Mouse (Mus musculus) neural tube, embryonic 14.5 days (tissue): ENCODE measurements around the gene Hexim1. TPM values are rescaled to one million over a fixed set of nuclear protein-coding genes. Genes with fewer than 3 reads are reported as not detected.

ENCODE experiments used
- ATAC-seq: fragments of 200-750 bp; cut with Nextera tagmentation; 2 replicates; pipeline ENCODE4 v1.8.0; 2017; ENCODE audit warnings: low read depth, mild to moderate bottlenecking, moderate TSS enrichment, moderate library complexity
- H3K27ac ChIP-seq: fragments of 300-500 bp; sonication (generic); 2 replicates; pipeline ENCODE4 v1.5.1; 2014; ENCODE audit warnings: low read depth, mild to moderate bottlenecking, control low read depth, low read length, moderate library complexity, mixed read lengths
- H3K27me3 ChIP-seq: fragments of 300-500 bp; sonication (generic); 2 replicates; pipeline ENCODE4 v1.6.1; 2014; ENCODE audit warnings: low read length; ENCODE audit not compliant: control insufficient read depth, insufficient read depth
- H3K36me3 ChIP-seq: fragments of 300-500 bp; sonication (generic); 2 replicates; pipeline ENCODE4 v1.6.1; 2014; ENCODE audit warnings: low read length, mixed read lengths; ENCODE audit not compliant: control insufficient read depth, insufficient read depth
- H3K4me1 ChIP-seq: fragments of 300-500 bp; sonication (generic); 2 replicates; pipeline ENCODE4 v1.6.1; 2014; ENCODE audit warnings: low read length; ENCODE audit not compliant: control insufficient read depth, insufficient read depth
- H3K4me2 ChIP-seq: fragments of 300-500 bp; sonication (generic); 2 replicates; pipeline ENCODE4 v1.6.1; 2014; ENCODE audit warnings: mild to moderate bottlenecking, low read depth, low read length, control low read depth
- H3K4me3 ChIP-seq: fragments of 300-500 bp; sonication (generic); 2 replicates; pipeline ENCODE4 v1.5.1; 2014; ENCODE audit warnings: low read depth, low read length, control low read depth, mixed read lengths
- H3K9ac ChIP-seq: fragments of 300-500 bp; sonication (generic); replicated peaks from 2 replicates; pipeline ENCODE4 v1.6.1; 2014; ENCODE audit warnings: low read depth, mild to moderate bottlenecking, control low read depth, low read length, mixed read lengths
- H3K9me3 ChIP-seq: fragments of 300-500 bp; sonication (generic); 2 replicates; pipeline ENCODE4 v1.6.1; 2016; ENCODE audit warnings: low read length; ENCODE audit not compliant: control insufficient read depth
- WGBS: fragments of 180-500 bp; shearing (Covaris S2); extraction: QIAGEN DNeasy Blood & Tissue Kit; methylation state at CpG from one replicate; pipeline ENCODE4 v1.1.7; 2014; 5-methylcytosine and 5-hydroxymethylcytosine counted together
- polyA plus RNA-seq: library from polyadenylated mRNA; unstranded; fragments of >200 nt; fragmentation: Nextera tagmentation; extraction: Ambion mirVana; gene quantifications from 2 replicates; pipeline ENCODE4 v1.2.1, GENCODE M21; 2014

Hexim1 gene
- polyA plus RNA-seq, 1 experiment from 2014 or later = 5.8 TPM

- no peak overlapping the region for H3K4me3 ChIP-seq
- 0 out of 2 replicates have a peak, but pooled peaks cover 5% of the 10 kb centered on the region for H3K4me1 ChIP-seq
- no peaks in the 10 kb centered on the region for H3K9me3 ChIP-seq
- no peak overlapping the region for H3K27ac ChIP-seq
- H3K4me2 ChIP-seq = no peak overlapping the region
- peaks cover 4% of the 10 kb centered on the region for H3K27me3 ChIP-seq
- no peak for ATAC-seq
- no peak overlapping the region for H3K9ac ChIP-seq
- H3K36me3 ChIP-seq = no peaks in the 10 kb centered on the region
- 37% methylated on average over 12 of the region's 12 CpGs for WGBS
These were observed 3.0 kb upstream of the Hexim1 start for GRCm38 (mm10) chr11:103113005-103113404.

DNA sequence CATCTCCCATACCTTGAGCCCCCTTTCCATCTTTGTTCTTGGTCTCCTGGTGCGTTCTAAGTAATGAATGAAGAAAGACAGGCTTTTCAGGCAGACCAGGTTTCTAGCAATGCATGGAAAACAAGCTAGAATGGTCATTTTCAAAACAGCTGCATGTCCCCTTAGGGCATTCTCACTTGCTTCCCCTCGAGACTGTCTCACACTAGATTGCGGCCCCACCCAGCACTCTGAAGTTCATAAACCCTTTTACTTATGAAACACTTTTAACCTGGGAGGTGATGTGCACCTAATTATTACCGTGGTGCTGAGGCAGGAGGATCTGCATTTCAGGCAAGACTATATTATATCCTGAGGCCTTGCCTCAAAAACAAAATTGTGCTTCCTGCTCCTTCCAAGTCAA, 2.3 kb upstream of the Hexim1 start:
- H3K4me2 ChIP-seq = no peak overlapping the region
- no peak for ATAC-seq
- H3K4me1 ChIP-seq = peaks cover 12% of the 10 kb centered on the region
- no peaks in the 10 kb centered on the region for H3K36me3 ChIP-seq
- H3K27me3 ChIP-seq = peaks cover 4% of the 10 kb centered on the region
- no peak overlapping the region for H3K4me3 ChIP-seq
- no peak overlapping the region for H3K27ac ChIP-seq
- no peaks in the 10 kb centered on the region for H3K9me3 ChIP-seq
- no peak overlapping the region for H3K9ac ChIP-seq
- 76% methylated on average over 4 of the region's 4 CpGs for whole genome bisulfite sequencing

- peak overlapping the region; percentile 78 for H3K4me2 ChIP-seq
- WGBS = 89% methylated on average over 11 of the region's 11 CpGs
- peaks cover 4% of the 10 kb centered on the region for H3K27me3 ChIP-seq
- H3K4me3 ChIP-seq = peak overlapping the region; percentile 59
- H3K9ac ChIP-seq = peak overlapping the region; percentile 74
- no peaks in the 10 kb centered on the region for H3K36me3 ChIP-seq
- peaks cover 12% of the 10 kb centered on the region for H3K4me1 ChIP-seq
- no peaks in the 10 kb centered on the region for H3K9me3 ChIP-seq
- no peak for ATAC-seq
- peak overlapping the region; percentile 90; the same call in 1 of the 2 replicates for H3K27ac ChIP-seq
These were observed 1.6 kb upstream of the Hexim1 start for GRCm38 (mm10) chr11:103114270-103114943.

DNA sequence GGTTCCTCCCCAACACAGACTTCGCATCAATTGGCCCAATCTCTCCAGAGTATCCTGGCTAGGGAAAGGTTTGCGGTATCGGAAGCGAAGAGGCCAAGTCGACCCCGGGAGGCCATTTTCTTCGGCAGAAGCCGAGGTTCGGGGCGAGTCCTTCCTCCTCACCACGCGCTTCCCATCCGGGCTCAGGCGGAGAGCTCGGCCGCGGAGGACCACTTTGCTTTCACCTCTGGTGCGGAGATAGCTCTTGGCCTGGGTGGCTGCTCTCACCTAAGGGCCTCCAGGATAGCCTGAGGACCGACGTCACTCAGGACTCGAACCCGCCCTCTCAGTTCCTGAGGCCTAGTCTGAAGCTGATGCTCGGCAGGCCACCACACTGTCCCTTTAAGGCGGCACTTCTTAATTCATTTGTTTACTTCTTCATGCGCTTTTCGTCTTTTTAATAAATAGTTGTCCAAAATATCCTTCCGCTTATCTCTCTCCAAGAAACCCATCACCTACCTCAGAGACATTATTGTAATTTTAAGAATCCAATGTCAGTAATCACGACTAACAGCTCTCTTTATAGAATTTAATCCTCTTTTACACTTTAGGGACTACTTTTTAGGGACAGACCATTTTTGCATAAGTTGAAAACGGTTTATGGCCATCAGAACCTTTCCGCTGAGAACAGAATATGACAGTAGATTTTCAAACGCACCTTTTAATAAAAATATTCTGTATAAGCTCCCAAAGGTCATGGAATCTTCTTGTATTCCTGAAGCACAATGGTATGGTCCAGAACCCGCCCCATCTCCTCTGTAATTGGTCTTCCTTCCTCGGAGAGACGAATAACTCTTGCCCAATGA, 646 bp upstream of the Hexim1 start:
- H3K4me1 ChIP-seq = peaks cover 12% of the 10 kb centered on the region
- H3K4me3 ChIP-seq = peak overlapping the region; percentile 59
- peaks cover 4% of the 10 kb centered on the region for H3K27me3 ChIP-seq
- under 1% methylated on average over 34 of the region's 34 CpGs for WGBS
- H3K36me3 ChIP-seq = no peaks in the 10 kb centered on the region
- ATAC-seq = peak; percentile 79
- H3K9me3 ChIP-seq = no peaks in the 10 kb centered on the region
- H3K27ac ChIP-seq = peak overlapping the region; percentile 90
- H3K4me2 ChIP-seq = peak overlapping the region; percentile 78
- peak overlapping the region; percentile 74 for H3K9ac ChIP-seq

DNA sequence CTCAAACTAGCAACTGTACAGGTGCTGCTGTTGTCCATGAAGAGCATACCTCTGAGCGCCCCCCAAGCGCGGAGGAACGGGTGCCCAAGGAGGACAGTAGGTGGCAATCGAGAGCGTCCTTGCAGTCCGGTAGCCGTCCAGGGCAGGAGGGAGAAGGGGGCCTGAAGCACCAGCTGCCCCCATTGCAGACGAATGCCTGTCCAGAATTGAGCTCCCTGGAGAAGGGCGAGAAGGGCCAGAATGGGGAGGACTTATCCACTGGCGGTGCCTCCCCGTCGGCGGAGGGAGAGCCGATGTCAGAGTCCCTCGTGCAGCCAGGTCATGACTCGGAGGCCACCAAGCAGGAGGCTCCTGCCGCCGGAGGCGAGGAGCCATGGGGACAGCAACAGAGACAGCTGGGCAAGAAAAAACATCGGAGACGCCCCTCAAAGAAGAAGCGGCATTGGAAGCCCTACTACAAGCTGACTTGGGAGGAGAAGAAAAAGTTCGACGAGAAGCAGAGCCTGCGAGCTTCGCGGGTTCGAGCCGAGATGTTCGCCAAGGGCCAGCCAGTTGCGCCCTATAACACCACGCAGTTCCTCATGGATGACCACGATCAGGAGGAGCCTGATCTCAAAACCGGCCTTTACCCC, 1.0 kb downstream of the Hexim1 start:
- peak overlapping the region; percentile 78 for H3K4me2 ChIP-seq
- H3K27ac ChIP-seq = peak overlapping the region; percentile 88; the same call in 1 of the 2 replicates
- no peaks in the 10 kb centered on the region for H3K27me3 ChIP-seq
- no peaks in the 10 kb centered on the region for H3K36me3 ChIP-seq
- peak overlapping the region; percentile 60 for H3K9ac ChIP-seq
- under 1% methylated on average over 34 of the region's 35 CpGs for WGBS
- peak; percentile 26; the same call in 1 of the 2 replicates for ATAC-seq
- no peaks in the 10 kb centered on the region for H3K9me3 ChIP-seq
- H3K4me1 ChIP-seq = peaks cover 12% of the 10 kb centered on the region
- peak overlapping the region; percentile 59 for H3K4me3 ChIP-seq

- H3K27ac ChIP-seq = peak overlapping the region; percentile 55; the same call in 1 of the 2 replicates
- H3K4me1 ChIP-seq = peaks cover 7% of the 10 kb centered on the region
- H3K9ac ChIP-seq = peak overlapping the region; percentile 60
- H3K4me2 ChIP-seq = peak overlapping the region; percentile 78
- H3K36me3 ChIP-seq = no peaks in the 10 kb centered on the region
- 0% methylated on average over 38 of the region's 38 CpGs for WGBS
- H3K9me3 ChIP-seq = no peaks in the 10 kb centered on the region
- no peaks in the 10 kb centered on the region for H3K27me3 ChIP-seq
- H3K4me3 ChIP-seq = peak overlapping the region; percentile 59
- ATAC-seq = no peak
These were observed 1.6 kb downstream of the Hexim1 start for GRCm38 (mm10) chr11:103117591-103118009.

DNA sequence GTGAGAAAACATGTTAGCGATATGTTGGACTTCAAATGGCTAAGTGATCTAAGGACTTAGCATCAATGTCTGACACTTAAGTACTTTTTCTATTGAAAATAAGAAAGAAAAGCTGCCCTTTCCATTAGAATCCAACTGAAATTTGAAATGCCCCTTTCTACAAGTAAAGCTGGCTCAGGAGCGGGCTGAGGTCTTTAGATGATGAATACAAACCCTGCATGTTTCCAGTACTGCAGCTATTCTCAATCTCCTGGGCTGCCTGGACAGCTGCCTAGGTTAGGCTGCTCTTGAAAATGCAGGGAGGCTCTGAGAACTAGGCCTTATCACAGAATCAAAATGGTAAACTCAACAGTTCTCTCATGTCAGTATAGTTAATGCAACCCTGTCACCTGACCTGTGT, 2.8 kb downstream of the Hexim1 start:
- H3K4me1 ChIP-seq = peaks cover 7% of the 10 kb centered on the region
- H3K27me3 ChIP-seq = no peaks in the 10 kb centered on the region
- peak overlapping the region; percentile 78 for H3K4me2 ChIP-seq
- H3K9me3 ChIP-seq = no peaks in the 10 kb centered on the region
- ATAC-seq = no peak
- H3K27ac ChIP-seq = no peak overlapping the region
- H3K9ac ChIP-seq = no peak overlapping the region
- H3K4me3 ChIP-seq = peak overlapping the region; percentile 59; the same call in 1 of the 2 replicates
- WGBS = 87% methylated on average over 2 of the region's 2 CpGs
- H3K36me3 ChIP-seq = no peaks in the 10 kb centered on the region

GRCm38 (mm10) chr11:103119609-103120008, 3.6 kb downstream of the Hexim1 start:
- Histone ChIP-seq H3K4me2 (no peak overlapping the region), H3K4me3 (no peak overlapping the region), H3K36me3 (no peaks in the 10 kb centered on the region), H3K9ac (no peak overlapping the region), H3K4me1 (peaks cover 7% of the 10 kb centered on the region), H3K27me3 (no peaks in the 10 kb centered on the region), H3K9me3 (no peaks in the 10 kb centered on the region), H3K27ac (no peak overlapping the region)
- WGBS = 55% methylated on average over 5 of the region's 5 CpGs
- ATAC-seq = no peak
